Mouse (Mus musculus): ENCODE measurements around the gene Pnldc1. TPM values are rescaled to one million over a fixed set of nuclear protein-coding genes. Genes with fewer than 3 reads are reported as not detected.
"Not testable (repeated sequence)": the region's sequence is repeated elsewhere in the genome, so short reads cannot be mapped to it uniquely, and the experiment has no call there.

Gene Pnldc1
- total RNA-seq (2014; rRNA removed) (0.38 and 0.90 TPM in 2 replicates), polyA plus RNA-seq (2015; fragmentation: Nextera tagmentation; extraction: Ambion mirVana) (1.0 and 1.2 TPM in 2 replicates)

DNA sequence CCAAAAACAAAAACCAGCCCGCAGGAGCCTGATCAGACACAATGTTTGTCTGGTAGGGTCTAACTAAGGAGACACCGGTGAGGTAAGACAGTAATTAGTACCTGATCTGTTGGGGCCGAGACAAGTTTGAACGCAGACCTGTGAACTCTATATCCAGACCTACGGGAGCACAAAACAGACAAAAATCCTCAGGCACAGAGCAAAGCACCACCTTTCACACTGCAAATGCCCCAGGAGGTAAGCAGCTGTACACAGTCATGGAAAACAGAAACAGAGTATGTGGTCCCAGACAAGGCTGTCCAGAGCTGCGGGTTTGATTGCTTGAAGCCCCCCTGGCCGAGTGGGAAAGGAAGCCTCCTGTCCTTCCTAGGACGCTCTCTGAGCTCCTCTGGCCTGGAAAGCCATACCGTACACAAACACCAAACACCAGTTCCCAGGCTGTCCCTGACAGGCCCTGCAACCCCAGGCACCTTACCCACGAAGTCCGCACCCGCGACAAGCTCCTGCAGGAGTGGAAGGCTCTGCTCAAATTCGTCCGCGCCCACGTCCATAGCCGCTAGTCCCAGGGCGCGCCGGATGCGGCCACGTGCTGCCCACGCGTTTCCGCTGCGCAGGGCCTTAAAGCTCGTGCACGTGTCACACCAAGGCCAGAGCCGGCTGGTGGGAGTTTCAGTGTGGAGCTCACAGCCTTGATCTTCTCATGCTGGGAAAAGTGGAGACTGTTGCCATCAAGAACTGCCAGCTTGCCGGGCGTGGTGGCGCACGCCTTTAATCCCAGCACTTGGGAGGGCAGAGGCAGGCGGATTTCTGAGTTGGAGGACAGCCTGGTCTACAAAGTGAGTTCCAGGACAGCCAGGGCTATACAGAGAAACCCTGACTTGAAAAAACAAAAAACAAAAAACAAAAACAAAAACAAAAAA lies at the start of gene Pnldc1:
Gene Pnldc1, minus strand, starts transcription at position 870 of the 920 bp plus-strand sequence.
- WGBS: 85% methylated on average over 35 of the region's 35 CpGs
- no peak for ATAC-seq

DNA sequence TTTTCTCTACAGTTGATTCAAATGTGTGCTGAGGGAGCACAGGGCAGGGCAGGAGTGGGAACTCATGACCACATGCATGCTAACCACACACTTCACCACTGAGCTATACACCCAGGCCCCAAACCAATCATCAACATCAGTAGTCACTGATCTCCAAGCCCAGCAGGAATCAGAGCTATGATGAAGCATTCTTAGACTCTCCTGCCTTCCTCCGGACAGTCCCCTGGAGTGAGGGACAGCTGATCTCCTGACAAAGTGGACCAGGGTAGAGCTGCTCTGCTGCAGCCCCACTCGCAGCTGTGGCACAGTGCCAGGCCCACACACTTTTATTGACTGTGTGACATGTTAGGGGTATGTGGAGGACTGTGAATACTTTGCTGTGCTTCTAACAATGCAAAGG lies 49.3 kb upstream of the Pnldc1 start:
- H3K27ac ChIP-seq (ENCODE audit: low read depth, low read length); H3K4me3 ChIP-seq (ENCODE audit: low read depth, low read length): not testable (repeated sequence)
- WGBS: 13% methylated on average over 1 of the region's 2 CpGs

More for the DNA sequence above, at the start of gene Pnldc1:
- DNase-seq: no peak
- H3K27ac ChIP-seq (ENCODE audit: low read depth, low read length): no peak within 1 kb of the TSS
- no peak within 1 kb of the TSS for H3K4me2 ChIP-seq (ENCODE audit: low read depth)
- H3K4me1 ChIP-seq (ENCODE audit: insufficient read depth): no peaks in the 10 kb centered on the region
- H3K4me3 ChIP-seq (ENCODE audit: low read depth, low read length): no peak within 1 kb of the TSS
- no peaks in the 10 kb centered on the region for H3K9me3 ChIP-seq (ENCODE audit: low read length)
- TF ChIP-seq CTCF (IDR thresholded peaks at IDR 0.05; ENCODE audit: low read depth): no peak
- no peak within 1 kb of the TSS for H3K9ac ChIP-seq
- H3K27me3 ChIP-seq (ENCODE audit: insufficient read depth, low read length): no peaks in the 10 kb centered on the region
- H3K36me3 ChIP-seq (ENCODE audit: insufficient read depth): peaks cover 50% of the 10 kb centered on the region

DNA sequence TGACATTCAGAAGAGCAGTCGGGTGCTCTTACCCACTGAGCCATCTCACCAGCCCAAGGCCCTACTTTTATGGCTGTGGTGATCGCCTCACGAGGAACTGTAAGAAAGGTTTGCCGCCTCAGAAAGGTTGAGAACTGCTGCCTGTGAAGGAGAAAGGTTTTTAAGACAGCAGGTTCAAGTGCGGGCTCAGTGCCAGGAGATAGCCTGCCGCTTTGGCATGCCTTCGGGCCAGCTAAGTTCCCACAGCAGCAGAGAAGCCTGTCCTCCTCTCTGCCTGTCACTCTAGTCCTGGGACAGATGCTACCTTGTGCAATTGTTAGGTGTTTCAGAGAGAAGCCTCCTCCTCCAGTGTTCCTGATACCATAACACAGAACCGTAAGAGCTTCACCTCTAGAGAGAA lies 46.6 kb upstream of the Pnldc1 start:
- no peak for TF ChIP-seq CTCF (IDR thresholded peaks at IDR 0.05; ENCODE audit: low read depth)
- H3K4me1 ChIP-seq (ENCODE audit: insufficient read depth): peaks cover 16% of the 10 kb centered on the region
- no peak overlapping the region for H3K9ac ChIP-seq
- H3K4me2 ChIP-seq (ENCODE audit: low read depth): no peak overlapping the region
- H3K27ac ChIP-seq (ENCODE audit: low read depth, low read length): no peak overlapping the region
- no peaks in the 10 kb centered on the region for H3K9me3 ChIP-seq (ENCODE audit: low read length)
- ATAC-seq: no peak
- H3K36me3 ChIP-seq (ENCODE audit: insufficient read depth): peaks cover 30% of the 10 kb centered on the region
- no peak overlapping the region for H3K4me3 ChIP-seq (ENCODE audit: low read depth, low read length)
- no peaks in the 10 kb centered on the region for H3K27me3 ChIP-seq (ENCODE audit: insufficient read depth, low read length)
- no peak for DNase-seq
- WGBS: 87% methylated on average over 8 of the region's 8 CpGs

More for the DNA sequence above, 49.3 kb upstream of the Pnldc1 start:
- not testable (repeated sequence) for DNase-seq; ATAC-seq; H3K27me3 ChIP-seq (ENCODE audit: insufficient read depth, low read length); H3K9ac ChIP-seq; H3K9me3 ChIP-seq (ENCODE audit: low read length)
- H3K36me3 ChIP-seq (ENCODE audit: insufficient read depth): peaks cover 16% of the 10 kb centered on the region; the same call in 1 of the 2 replicates
- H3K4me1 ChIP-seq (ENCODE audit: insufficient read depth): peaks cover 16% of the 10 kb centered on the region
- peak overlapping the region; percentile 40 for H3K4me2 ChIP-seq (ENCODE audit: low read depth)

DNA sequence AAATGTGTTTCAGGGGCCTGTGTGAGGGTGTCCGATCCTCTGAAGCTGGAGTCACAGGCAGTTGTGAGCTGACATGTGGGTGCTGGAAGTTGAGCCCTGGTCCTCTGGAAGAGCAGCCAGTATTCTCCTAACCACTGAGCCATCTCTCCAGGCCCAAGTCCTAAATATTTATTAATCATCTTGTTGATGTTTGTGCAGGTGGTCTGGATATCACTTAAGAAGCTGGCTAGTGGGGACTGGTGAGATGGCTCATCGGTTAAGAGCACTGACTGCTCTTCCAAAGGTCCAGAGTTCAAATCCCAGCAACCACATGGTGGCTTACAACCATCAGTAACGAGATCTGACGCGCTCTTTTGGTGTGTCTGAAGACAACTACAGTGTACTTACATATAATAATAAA lies 39.6 kb upstream of the Pnldc1 start:
- Histone ChIP-seq H3K36me3 (ENCODE audit: insufficient read depth) (peaks cover 62% of the 10 kb centered on the region), H3K4me2 (ENCODE audit: low read depth) (no peak overlapping the region), H3K27me3 (ENCODE audit: insufficient read depth, low read length) (no peaks in the 10 kb centered on the region), H3K4me3 (ENCODE audit: low read depth, low read length) (no peak overlapping the region), H3K9me3 (ENCODE audit: low read length) (no peaks in the 10 kb centered on the region), H3K27ac (ENCODE audit: low read depth, low read length) (no peak overlapping the region), H3K9ac (no peak overlapping the region), H3K4me1 (ENCODE audit: insufficient read depth) (no peaks in the 10 kb centered on the region)
- TF ChIP-seq CTCF (IDR thresholded peaks at IDR 0.05; ENCODE audit: low read depth): no peak
- ATAC-seq: no peak
- DNase-seq: no peak
- WGBS: 94% methylated on average over 5 of the region's 5 CpGs

DNA sequence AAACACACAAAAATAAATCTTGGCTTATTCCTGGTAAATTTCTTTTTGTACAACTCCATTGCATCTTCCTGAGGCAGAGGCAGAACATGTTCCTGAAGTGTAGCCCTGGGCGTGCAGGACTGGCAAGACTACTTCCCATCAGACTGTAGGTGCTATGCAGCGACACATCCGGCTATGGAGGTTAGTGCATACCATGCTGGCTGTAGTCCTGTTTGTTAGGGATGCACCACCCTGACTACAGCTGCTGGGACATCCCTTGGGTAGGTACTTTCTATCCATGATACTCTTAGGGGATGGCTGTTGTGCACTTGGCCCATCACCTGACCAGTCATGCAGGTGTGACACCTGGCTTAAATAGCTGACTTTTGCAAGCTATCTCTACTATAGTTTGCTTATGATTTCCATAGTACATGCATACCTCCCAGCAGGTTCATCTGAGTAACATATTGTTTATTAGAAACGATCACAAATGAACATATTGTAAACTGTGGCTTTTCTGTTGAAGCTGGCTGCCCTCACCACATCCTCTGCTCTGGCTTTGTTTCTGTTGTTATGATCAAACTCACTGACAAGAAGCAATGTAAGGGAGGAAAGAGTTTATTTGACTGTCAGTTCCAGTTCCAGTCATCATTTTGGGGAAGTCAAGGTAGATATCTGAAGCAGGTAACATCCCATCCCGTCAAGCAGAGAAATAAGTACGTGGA lies 32.6 kb upstream of the Pnldc1 start:
- no peak overlapping the region for H3K4me3 ChIP-seq (ENCODE audit: low read depth, low read length)

DNA sequence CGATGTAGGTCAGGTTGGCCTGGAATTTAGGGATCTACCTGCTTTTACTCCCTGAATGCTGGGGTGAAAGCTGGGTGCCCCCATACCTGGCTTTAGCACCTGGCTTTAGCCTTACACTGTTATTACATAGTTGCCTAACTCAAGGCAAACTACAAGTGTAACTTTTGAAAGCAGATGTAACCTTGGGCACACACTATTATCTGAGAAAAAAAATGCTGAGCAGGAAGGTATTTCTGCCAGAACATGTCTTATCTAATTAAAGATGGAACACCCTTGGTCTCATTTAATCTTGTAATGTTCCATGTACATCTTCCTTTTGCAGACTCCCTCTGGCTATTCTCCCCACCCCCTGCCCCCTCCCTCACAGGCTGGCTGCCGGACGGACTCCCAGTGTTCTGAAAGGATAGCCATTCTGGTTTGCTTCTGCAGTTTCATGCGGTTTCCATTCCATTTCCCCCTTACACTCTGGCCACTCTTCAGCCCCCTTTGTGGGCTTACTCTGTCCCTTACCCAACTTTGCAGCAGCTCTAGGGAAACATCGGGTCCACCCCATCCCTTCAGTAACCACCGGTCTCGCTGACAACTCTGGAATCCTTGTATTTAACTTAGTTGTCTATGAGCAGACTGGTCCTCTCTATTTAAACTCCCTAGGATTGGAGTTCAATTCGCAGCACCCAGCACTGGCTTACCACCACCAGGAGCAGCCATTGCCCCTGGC lies 31.7 kb upstream of the Pnldc1 start:
- Histone ChIP-seq H3K27ac (ENCODE audit: low read depth, low read length) (no peak overlapping the region), H3K4me2 (ENCODE audit: low read depth) (no peak overlapping the region), H3K4me3 (ENCODE audit: low read depth, low read length) (no peak overlapping the region), H3K27me3 (ENCODE audit: insufficient read depth, low read length) (no peaks in the 10 kb centered on the region), H3K36me3 (ENCODE audit: insufficient read depth) (peaks cover 39% of the 10 kb centered on the region), H3K4me1 (ENCODE audit: insufficient read depth) (no peaks in the 10 kb centered on the region), H3K9ac (no peak overlapping the region), H3K9me3 (ENCODE audit: low read length) (no peaks in the 10 kb centered on the region)
- DNase-seq: no peak
- ATAC-seq: no peak
- TF ChIP-seq CTCF (IDR thresholded peaks at IDR 0.05; ENCODE audit: low read depth): no peak
- WGBS: 74% methylated on average over 8 of the region's 8 CpGs

More for the DNA sequence above, 32.6 kb upstream of the Pnldc1 start:
- H3K27ac ChIP-seq (ENCODE audit: low read depth, low read length): no peak overlapping the region
- H3K27me3 ChIP-seq (ENCODE audit: insufficient read depth, low read length): no peaks in the 10 kb centered on the region
- H3K4me2 ChIP-seq (ENCODE audit: low read depth): no peak overlapping the region
- peaks cover 41% of the 10 kb centered on the region for H3K36me3 ChIP-seq (ENCODE audit: insufficient read depth)
- no peaks in the 10 kb centered on the region for H3K9me3 ChIP-seq (ENCODE audit: low read length)
- whole genome bisulfite sequencing: 94% methylated on average over 6 of the region's 6 CpGs
- DNase-seq (no peak), ATAC-seq (no peak)
- no peak overlapping the region for H3K9ac ChIP-seq
- no peak for TF ChIP-seq CTCF (IDR thresholded peaks at IDR 0.05; ENCODE audit: low read depth)
- H3K4me1 ChIP-seq (ENCODE audit: insufficient read depth): no peaks in the 10 kb centered on the region

Data from forebrain, postnatal 0 days (tissue).